20 mouse cellular contexts compared by ENCODE assay signal in the genomic region with DNA sequence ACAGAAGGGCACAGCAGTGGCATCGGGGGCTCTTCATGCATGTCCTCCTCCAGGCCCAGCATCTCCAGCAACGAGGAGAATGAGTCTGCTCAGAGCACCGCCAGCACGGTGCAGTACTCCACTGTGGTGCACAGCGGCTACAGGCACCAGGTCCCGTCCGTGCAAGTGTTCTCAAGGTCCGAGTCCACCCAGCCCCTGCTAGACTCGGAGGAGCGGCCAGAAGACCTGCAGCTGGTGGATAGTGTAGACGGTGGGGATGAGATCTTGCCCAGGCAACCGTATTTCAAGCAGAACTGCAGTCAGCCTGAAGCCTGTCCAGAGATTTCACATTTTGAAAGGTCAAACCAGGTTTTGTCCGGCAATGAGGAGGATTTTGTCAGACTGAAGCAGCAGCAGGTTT. TPM values are rescaled to one million over a fixed set of nuclear protein-coding genes. Genes with fewer than 3 reads are reported as not detected.
A peak's percentile ranks its signal among the peaks of the same experiment; 100 is the strongest.
DNase-seq lines count a peak whose midpoint lies in the region; ATAC-seq lines count a peak whose summit lies in the region.
"Had no signal": no experiment of that assay in that cellular context is flagged by ENCODE, and none has a peak within 500 bp of the region (broad histone marks: within the 10 kb centered on the region; RNA-seq: fewer than 3 reads in every experiment).

No protein-coding gene starts in this region.

- peaks cover 1% of the 10 kb centered on the region; the same call in 1 of the 2 replicates for H3K4me1 ChIP-seq in megakaryocyte, embryonic 14.5 days
- H3K4me1 ChIP-seq: embryonic facial prominence, embryonic 13.5 days; embryonic facial prominence, embryonic 15.5 days; forebrain, embryonic 10.5 days; forebrain, embryonic 12.5 days had no signal

- no peak for ATAC-seq in megakaryocyte, adult 5-6 weeks (ENCODE audit: poor library complexity, severe bottlenecking)
- ATAC-seq: forebrain, embryonic 14.5 days; forebrain, embryonic 16.5 days had no signal

- H3K36me3 ChIP-seq in megakaryocyte, embryonic 14.5 days (replicated peaks; ENCODE audit: low read length) = peaks cover 98% of the 10 kb centered on the region

- H3K27me3 ChIP-seq in megakaryocyte, embryonic 14.5 days (replicated peaks) = no peaks in the 10 kb centered on the region
- H3K27me3 ChIP-seq: embryonic facial prominence, embryonic 13.5 days; embryonic facial prominence, embryonic 15.5 days; forebrain, embryonic 12.5 days had no signal

- H3K4me3 ChIP-seq in megakaryocyte, embryonic 14.5 days (replicated peaks) = peak overlapping the region; percentile 5
- H3K4me3 ChIP-seq: embryonic facial prominence, embryonic 13.5 days; embryonic facial prominence, embryonic 15.5 days; erythroblast, embryonic 14.5 days; forebrain, embryonic 10.5 days; forebrain, embryonic 12.5 days had no signal

- peak; percentile 14 for DNase-seq in adrenal gland, postnatal 25 days
- DNase-seq in adrenal gland, adult 2 months = no peak
- DNase-seq: adrenal gland, adult 8-10 months; adrenal gland, postnatal 14 days; cerebellum, adult 11 months; cerebellum, adult 18-20 months; cerebellum, adult 8-10 months; cerebellum, adult 9-11 months; cerebellum, postnatal 14 days; cerebellum, postnatal 36 days; embryo, embryonic 11 days had no signal

- no peaks in the 10 kb centered on the region for H3K9me3 ChIP-seq in megakaryocyte, embryonic 14.5 days
- H3K9me3 ChIP-seq: embryonic facial prominence, embryonic 13.5 days; embryonic facial prominence, embryonic 15.5 days; forebrain, embryonic 10.5 days; forebrain, embryonic 12.5 days had no signal

RNA-seq across cellular contexts. Expression of a gene that starts 40.0 kb away (rescaled TPM):
- 247 and 388 TPM in 2 replicates for total RNA-seq in adrenal gland, postnatal 25 days (2021)
- total RNA-seq in adrenal gland, adult 2 months (2021) = 100 to 1,000 TPM; 339 to 355 TPM
- 27.8 and 44.4 TPM in 2 replicates for polyA plus RNA-seq in adrenal gland, adult 2 months (2012; rRNA removed)
- polyA plus RNA-seq in megakaryocyte, embryonic 14.5 days (2012; ENCODE audit: insufficient read depth, low replicate concordance) = 0.86 and 2.2 TPM in 2 replicates
- 77.4 and 84.3 TPM in 2 replicates for total RNA-seq in megakaryocyte, adult 5-6 weeks (2015)
- 94.6 and 108 TPM in 2 replicates for total RNA-seq in megakaryocyte, adult 5-6 weeks (2017)
